Mouse (Mus musculus): ENCODE data around the gene Edaradd. TPM values are rescaled to one million over a fixed set of nuclear protein-coding genes. Genes with fewer than 3 reads are reported as not detected.
"Not testable (repeated sequence)": the region's sequence is repeated elsewhere in the genome, so short reads cannot be mapped to it uniquely, and the experiment has no call there.

Edaradd gene
- polyA plus RNA-seq, 1 experiment: not detected

DNA sequence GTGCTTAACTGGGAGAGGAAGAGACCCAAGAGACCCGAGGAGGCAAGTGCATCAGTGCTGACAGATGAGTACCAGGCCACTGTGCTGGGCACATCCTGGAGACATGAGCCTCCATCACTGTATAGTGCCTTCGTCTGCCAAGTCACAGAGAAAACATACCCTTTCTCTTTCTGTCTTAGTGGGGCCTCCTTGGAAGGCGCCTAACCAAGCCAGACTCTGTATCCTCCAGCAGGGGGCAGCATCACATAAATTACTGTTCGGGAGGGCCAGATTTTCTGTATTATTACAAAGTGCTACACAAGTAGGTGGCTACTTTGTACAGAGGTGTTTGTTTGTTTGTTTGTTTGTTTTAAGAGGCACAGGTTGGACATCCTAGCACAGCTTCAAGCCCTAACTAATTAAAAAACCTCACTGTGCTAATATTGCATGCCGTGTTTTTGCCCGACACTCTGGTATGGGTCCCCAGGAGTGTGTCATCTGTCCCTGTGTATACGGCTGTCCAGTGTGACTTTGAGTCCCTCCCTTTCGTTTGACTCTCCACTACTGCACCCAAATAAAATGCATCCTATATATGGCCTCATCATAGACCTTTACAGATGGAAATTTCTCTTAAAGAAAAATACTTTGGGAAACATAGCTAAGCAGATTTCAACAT, 46.4 kb downstream of the Edaradd start:
- Histone ChIP-seq H3K36me3 (ENCODE audit: control insufficient read depth) (no peaks in the 10 kb centered on the region), H3K4me1 (ENCODE audit: control insufficient read depth) (no peaks in the 10 kb centered on the region), H3K27me3 (ENCODE audit: control insufficient read depth) (no peaks in the 10 kb centered on the region), H3K9me3 (ENCODE audit: control insufficient read depth, low read length) (no peaks in the 10 kb centered on the region), H3K4me3 (replicated peaks) (no peak overlapping the region)
- TF ChIP-seq GATA1 (IDR thresholded peaks at IDR 0.05; ENCODE audit: low read length) (no peak), TAL1 (IDR thresholded peaks at IDR 0.05; ENCODE audit: low read length) (no peak)

DNA sequence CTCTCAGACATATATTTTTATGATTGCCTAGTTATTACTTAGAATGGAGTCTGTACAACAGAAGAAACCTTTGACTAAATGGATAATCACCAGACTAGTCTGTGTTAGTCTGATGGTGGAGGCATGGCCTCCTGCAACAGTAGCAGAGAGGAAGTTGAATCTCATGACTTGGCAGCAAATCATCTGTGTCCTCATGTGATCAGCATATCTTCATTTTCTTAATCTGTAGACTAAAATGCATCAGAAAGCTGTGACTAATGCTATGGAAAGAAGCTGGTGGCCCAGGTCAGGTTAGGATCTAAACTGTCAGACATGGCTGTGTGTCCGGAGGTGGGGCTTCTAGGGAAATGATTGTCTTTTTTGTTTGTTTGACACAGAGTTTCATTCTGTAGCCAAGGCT, 51.8 kb downstream of the Edaradd start:
- no peak overlapping the region for H3K4me3 ChIP-seq (replicated peaks)
- no peaks in the 10 kb centered on the region for H3K9me3 ChIP-seq (ENCODE audit: control insufficient read depth, low read length)
- no peaks in the 10 kb centered on the region for H3K27me3 ChIP-seq (ENCODE audit: control insufficient read depth)
- no peak for TF ChIP-seq GATA1 (IDR thresholded peaks at IDR 0.05; ENCODE audit: low read length)
- TF ChIP-seq TAL1 (IDR thresholded peaks at IDR 0.05; ENCODE audit: low read length): no peak
- no peaks in the 10 kb centered on the region for H3K4me1 ChIP-seq (ENCODE audit: control insufficient read depth)
- H3K36me3 ChIP-seq (ENCODE audit: control insufficient read depth): no peaks in the 10 kb centered on the region

DNA sequence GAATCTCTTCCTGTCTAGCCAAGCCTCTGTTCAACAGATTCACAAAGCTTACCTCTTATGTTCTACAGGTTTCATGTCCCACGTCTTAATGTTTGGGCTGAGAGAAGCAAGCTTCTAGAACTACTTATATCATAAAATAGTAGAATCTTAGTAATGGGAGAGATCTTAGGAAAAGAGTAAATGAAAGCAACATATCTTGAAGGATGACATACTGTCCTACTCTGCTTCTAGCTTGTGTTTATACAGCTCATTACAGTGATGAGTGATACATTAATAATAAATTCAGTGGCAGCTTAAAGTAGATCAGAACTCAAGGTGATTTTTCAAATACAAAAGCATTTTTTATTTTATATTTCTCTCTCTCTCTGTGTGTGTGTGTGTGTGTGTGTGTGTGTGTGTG, 55.4 kb downstream of the Edaradd start, which contains the start of gene Lgals8:
TSS of gene Lgals8 (minus strand) at position 101 of the 400 bp plus-strand sequence.
- Histone ChIP-seq H3K27me3 (ENCODE audit: control insufficient read depth) (no peaks in the 10 kb centered on the region), H3K36me3 (ENCODE audit: control insufficient read depth) (no peaks in the 10 kb centered on the region; the same call in none of the 2 replicates), H3K4me1 (ENCODE audit: control insufficient read depth) (peaks cover 20% of the 10 kb centered on the region), H3K4me3 (replicated peaks) (no peak within 1 kb of the TSS), H3K9me3 (ENCODE audit: control insufficient read depth, low read length) (no peaks in the 10 kb centered on the region)
- TF ChIP-seq GATA1 (IDR thresholded peaks at IDR 0.05; ENCODE audit: low read length) (no peak), TAL1 (IDR thresholded peaks at IDR 0.05; ENCODE audit: low read length) (no peak)

DNA sequence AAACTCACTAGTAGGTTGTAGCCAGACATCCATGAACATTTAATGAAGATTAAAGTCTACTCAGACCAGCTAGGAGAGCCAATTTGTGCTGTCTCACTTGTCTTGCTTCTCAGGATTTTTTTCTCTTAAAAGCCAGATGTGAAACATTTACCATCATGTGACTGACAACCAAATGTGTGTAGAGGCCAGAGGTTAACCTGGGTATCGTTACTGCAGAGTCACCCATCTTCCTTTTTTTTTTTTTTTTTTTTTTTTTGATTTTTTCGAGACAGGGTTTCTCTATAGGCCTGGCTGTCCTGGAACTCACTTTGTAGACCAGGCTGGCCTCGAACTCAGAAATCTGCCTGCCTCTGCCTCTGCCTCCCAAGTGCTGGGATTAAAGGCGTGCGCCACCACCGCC, 56.1 kb downstream of the Edaradd start:
- H3K27me3 ChIP-seq (ENCODE audit: control insufficient read depth); H3K36me3 ChIP-seq (ENCODE audit: control insufficient read depth); H3K9me3 ChIP-seq (ENCODE audit: control insufficient read depth, low read length); H3K4me3 ChIP-seq (replicated peaks): not testable (repeated sequence)
- peaks cover 23% of the 10 kb centered on the region for H3K4me1 ChIP-seq (ENCODE audit: control insufficient read depth)

DNA sequence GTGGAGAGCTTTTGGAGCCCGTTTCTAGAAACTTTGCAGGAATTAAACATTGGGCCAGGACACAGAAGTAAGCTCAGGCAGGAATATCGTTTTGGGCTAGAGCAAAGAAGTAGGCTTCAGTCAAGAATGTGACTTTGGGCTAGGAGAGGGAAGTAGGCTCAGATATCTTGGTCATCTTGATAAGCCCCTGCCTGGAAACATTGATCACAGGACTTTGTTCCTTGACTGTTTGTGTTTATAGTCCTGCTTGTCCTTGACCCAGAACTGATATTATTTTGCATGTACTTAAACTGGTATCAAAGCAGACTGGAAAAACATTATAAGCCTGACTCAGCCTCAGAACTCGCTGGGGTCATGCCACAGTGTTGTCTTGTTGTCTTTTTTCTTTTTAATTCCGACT, 57.6 kb downstream of the Edaradd start:
- no peak overlapping the region for H3K4me3 ChIP-seq (replicated peaks)
- TF ChIP-seq GATA1 (IDR thresholded peaks at IDR 0.05; ENCODE audit: low read length) (no peak), TAL1 (IDR thresholded peaks at IDR 0.05; ENCODE audit: low read length) (no peak)
- no peaks in the 10 kb centered on the region for H3K27me3 ChIP-seq (ENCODE audit: control insufficient read depth)
- H3K36me3 ChIP-seq (ENCODE audit: control insufficient read depth): peaks cover 10% of the 10 kb centered on the region
- H3K4me1 ChIP-seq (ENCODE audit: control insufficient read depth): peaks cover 23% of the 10 kb centered on the region
- H3K9me3 ChIP-seq (ENCODE audit: control insufficient read depth, low read length): no peaks in the 10 kb centered on the region

DNA sequence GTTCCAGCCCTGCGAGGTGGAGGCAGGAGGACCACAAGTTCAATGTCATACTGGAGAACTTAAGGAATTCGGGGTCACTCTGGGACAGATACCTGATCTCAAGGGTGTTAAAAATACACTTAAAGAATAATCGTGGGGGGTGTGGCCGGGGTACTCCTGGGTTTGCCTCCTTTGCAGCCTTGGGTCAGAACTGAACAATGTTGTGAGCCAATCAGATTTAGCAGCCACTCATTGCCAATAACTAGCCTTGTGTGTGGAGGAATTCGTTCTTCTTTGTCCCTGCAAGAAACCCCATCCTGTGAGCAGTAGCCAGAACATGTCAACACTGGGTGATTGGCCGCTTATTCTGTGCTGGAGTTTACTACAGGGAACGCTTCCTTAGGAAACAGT, 58.5 kb downstream of the Edaradd start:
- Histone ChIP-seq H3K4me3 (replicated peaks) (peak overlapping the region; percentile 82), H3K4me1 (ENCODE audit: control insufficient read depth) (peaks cover 23% of the 10 kb centered on the region), H3K36me3 (ENCODE audit: control insufficient read depth) (peaks cover 14% of the 10 kb centered on the region), H3K9me3 (ENCODE audit: control insufficient read depth, low read length) (no peaks in the 10 kb centered on the region), H3K27me3 (ENCODE audit: control insufficient read depth) (no peaks in the 10 kb centered on the region)
- TF ChIP-seq TAL1 (IDR thresholded peaks at IDR 0.05; ENCODE audit: low read length): no peak
- TF ChIP-seq GATA1 (IDR thresholded peaks at IDR 0.05; ENCODE audit: low read length): no peak

DNA sequence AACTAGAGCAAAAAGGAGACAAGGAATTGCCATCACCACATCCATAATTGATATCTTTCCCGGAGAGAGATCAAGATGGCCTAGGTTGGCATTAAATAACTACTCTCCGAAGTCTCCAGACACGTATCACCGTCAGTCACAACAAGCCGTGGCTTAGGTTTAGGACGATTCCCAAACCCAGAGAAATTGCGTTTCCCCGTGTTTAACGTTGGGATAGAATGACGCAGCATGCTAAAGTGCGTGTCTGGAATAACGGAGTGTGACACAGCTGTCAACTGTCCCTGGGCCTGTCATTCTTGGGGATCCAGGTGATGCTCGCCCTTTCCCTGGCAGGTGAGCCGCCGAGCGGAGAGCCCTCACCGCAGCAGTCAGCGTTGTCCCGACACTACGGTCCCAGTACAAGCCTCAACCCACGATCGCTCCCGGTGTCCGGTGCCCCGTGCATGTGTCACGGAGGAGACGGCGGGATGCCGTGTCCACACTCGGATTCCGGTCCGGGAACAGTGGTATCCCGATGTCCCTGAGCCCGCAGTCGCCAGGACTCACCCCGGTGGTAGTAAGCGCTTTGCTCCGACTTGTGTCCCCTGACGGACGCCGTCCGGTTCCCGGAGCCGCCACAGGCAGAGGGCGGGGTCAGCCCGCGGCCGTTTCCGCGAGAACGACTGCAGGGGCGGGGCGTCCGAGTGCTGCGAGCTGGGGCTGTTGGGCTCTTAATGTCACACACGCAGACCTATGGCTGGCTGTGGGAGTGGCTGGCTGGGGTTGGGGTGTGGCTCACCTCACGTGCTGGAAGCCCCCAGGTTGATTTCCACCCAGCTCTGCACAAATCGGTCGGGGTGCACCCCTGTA, 59.1 kb downstream of the Edaradd start:
- TF ChIP-seq TAL1 (IDR thresholded peaks at IDR 0.05; ENCODE audit: low read length): no peak
- TF ChIP-seq GATA1 (IDR thresholded peaks at IDR 0.05; ENCODE audit: low read length): no peak
- Histone ChIP-seq H3K36me3 (ENCODE audit: control insufficient read depth) (peaks cover 20% of the 10 kb centered on the region), H3K9me3 (ENCODE audit: control insufficient read depth, low read length) (no peaks in the 10 kb centered on the region), H3K4me1 (ENCODE audit: control insufficient read depth) (peaks cover 23% of the 10 kb centered on the region), H3K27me3 (ENCODE audit: control insufficient read depth) (no peaks in the 10 kb centered on the region), H3K4me3 (replicated peaks) (peak overlapping the region; percentile 82)

DNA sequence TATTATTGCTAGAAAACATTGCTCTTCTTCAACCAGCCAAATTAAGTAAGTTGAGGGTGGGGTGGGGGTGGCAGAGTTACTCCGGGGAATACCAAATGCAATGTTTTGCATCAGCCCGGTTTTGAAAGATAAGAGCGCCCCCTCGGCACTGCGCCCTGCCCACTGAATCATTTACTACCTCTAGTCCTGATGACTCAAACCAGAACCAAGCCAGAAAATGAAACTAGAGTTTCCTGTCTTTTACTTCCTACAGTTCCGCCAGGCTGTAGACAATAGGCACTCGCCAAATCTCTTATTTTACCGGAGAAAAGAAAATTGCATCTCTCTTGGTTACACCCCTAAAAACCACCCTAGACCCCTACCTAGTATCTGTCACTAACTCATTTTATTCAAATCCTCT, 59.8 kb downstream of the Edaradd start:
- Histone ChIP-seq H3K9me3 (ENCODE audit: control insufficient read depth, low read length) (no peaks in the 10 kb centered on the region), H3K4me3 (replicated peaks) (peak overlapping the region; percentile 82), H3K36me3 (ENCODE audit: control insufficient read depth) (peaks cover 27% of the 10 kb centered on the region), H3K27me3 (ENCODE audit: control insufficient read depth) (no peaks in the 10 kb centered on the region), H3K4me1 (ENCODE audit: control insufficient read depth) (peaks cover 23% of the 10 kb centered on the region)
- TF ChIP-seq GATA1 (IDR thresholded peaks at IDR 0.05; ENCODE audit: low read length) (no peak), TAL1 (IDR thresholded peaks at IDR 0.05; ENCODE audit: low read length) (no peak)

DNA sequence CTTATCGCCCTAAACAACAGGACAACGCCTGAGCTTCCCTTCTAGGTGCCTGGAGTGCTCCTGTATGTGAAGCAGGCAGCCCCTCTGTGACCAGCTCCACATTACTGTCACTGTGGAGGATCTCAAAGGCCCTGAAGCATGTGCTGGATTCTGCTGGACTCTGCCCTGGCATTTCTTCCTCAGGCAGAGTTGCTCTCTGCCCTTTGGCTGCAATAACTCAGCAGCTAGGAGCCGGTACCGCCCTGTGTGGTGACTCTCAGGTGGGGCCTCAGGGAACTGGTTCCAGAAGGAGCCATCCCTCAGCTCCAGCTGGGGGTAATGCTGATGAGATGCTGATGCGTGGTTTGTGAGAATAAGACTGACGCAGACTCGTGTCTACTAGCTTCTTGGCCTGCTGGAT, 63.5 kb downstream of the Edaradd start:
- Histone ChIP-seq H3K36me3 (ENCODE audit: control insufficient read depth) (peaks cover 59% of the 10 kb centered on the region), H3K27me3 (ENCODE audit: control insufficient read depth) (no peaks in the 10 kb centered on the region)

More for the DNA sequence above, 63.5 kb downstream of the Edaradd start:
- no peak overlapping the region for H3K4me3 ChIP-seq (replicated peaks)
- TF ChIP-seq GATA1 (IDR thresholded peaks at IDR 0.05; ENCODE audit: low read length) (no peak), TAL1 (IDR thresholded peaks at IDR 0.05; ENCODE audit: low read length) (no peak)
- no peaks in the 10 kb centered on the region for H3K9me3 ChIP-seq (ENCODE audit: control insufficient read depth, low read length)
- peaks cover 25% of the 10 kb centered on the region for H3K4me1 ChIP-seq (ENCODE audit: control insufficient read depth)
